Mouse (Mus musculus) liver, embryonic 14.5 days (tissue): ENCODE measurements around the gene Dip2c.

Source experiments
- CTCF ChIP-seq: IDR thresholded peaks from 2 replicates; pipeline ENCODE4 v1.5.1; 2016; ENCODE audit warnings: antibody characterized with exemption, low read depth, control low read depth
- EP300 ChIP-seq: IDR thresholded peaks from 2 replicates; pipeline ENCODE4 v1.6.1; 2016; ENCODE audit warnings: antibody characterized with exemption, low read depth

GRCm38 (mm10) chr13:9227078-9227477 is 49.2 kb upstream of the Dip2c start:
- TF ChIP-seq CTCF, result no peak
- no peak for TF ChIP-seq EP300
